Mouse (Mus musculus): ENCODE data around the gene Pitpnm1. TPM values are rescaled to one million over a fixed set of nuclear protein-coding genes. Genes with fewer than 3 reads are reported as not detected.
"Not testable (repeated sequence)": the region's sequence is repeated elsewhere in the genome, so short reads cannot be mapped to it uniquely, and the experiment has no call there.

Pitpnm1 gene
- total RNA-seq (2015; ENCODE audit: low replicate concordance) (56.6 and 67.1 TPM in 2 replicates), total RNA-seq (2017; ENCODE audit: low replicate concordance) (33.9 and 60.9 TPM in 2 replicates)

- ATAC-seq (replicated peaks; ENCODE audit: low FRiP score, poor library complexity, severe bottlenecking): peak; percentile 27
These were observed at the start of gene Pitpnm1 for GRCm38 (mm10) chr19:4099837-4100717. Gene Pitpnm1, plus strand, starts transcription at chr19:4099998.

- no peak for ATAC-seq (replicated peaks; ENCODE audit: low FRiP score, poor library complexity, severe bottlenecking)
These were observed 48.8 kb upstream of the Pitpnm1 start for GRCm38 (mm10) chr19:4051016-4051415.

DNA sequence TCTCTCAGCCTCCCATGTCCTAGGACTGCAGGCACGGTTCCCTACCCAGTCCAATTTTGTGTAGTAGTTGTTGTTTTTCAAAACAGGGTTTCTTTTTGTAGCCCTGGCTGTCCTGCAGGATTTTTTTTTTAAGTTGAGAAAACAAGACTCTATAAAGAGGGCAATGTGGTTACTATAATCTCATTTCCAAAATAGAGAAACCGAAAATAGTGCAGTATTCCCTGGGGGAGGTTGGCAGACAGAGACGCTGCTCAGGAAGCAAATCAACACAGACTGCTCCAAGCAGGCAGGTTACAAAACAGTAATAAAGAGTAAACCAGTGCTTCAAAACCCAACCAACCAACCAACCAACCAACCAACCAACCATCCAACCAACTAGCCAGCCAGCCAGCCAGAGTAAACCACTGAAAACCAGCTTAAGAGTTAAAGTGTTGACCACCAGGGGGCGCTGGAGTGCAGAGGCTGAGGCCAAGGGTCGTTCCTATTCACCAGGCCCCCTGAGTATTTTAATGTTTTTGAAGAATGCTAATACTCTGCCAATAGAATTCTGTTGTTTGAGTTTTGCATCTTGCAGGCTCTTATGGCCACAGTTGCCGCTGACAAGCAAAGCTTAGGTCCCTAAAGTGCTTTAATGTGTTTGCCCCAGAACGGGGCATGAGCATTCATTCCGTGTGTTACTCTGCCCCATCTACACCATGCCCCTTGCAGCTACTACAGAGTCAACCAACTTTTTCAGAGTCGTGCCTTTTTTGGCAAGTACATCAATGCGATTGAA is 47.9 kb upstream of the Pitpnm1 start:
- ATAC-seq (replicated peaks; ENCODE audit: low FRiP score, poor library complexity, severe bottlenecking): no peak

GRCm38 (mm10) chr19:4052516-4053030 is 47.2 kb upstream of the Pitpnm1 start:
- ATAC-seq (replicated peaks; ENCODE audit: low FRiP score, poor library complexity, severe bottlenecking): no peak

DNA sequence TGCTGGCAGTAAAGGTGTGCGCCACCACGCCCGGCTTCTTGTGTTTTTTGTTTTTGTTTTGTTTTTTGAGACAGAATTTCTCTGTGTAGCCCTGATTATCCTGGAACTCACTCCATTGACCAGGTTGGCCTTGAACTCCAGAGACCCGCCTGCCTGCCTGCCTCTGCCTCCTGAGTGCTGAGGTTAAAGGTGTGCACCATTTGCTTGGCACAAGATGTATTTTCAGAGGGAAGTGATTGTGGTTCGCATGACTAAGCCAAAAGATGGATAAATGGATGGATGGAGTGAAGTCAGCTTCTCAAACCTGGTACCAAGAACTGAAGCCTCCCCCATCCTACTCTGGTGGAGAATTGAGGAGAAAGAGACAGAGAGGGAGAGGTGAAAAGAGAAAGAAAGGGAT is 45.2 kb upstream of the Pitpnm1 start:
- ATAC-seq (replicated peaks; ENCODE audit: low FRiP score, poor library complexity, severe bottlenecking): no peak

DNA sequence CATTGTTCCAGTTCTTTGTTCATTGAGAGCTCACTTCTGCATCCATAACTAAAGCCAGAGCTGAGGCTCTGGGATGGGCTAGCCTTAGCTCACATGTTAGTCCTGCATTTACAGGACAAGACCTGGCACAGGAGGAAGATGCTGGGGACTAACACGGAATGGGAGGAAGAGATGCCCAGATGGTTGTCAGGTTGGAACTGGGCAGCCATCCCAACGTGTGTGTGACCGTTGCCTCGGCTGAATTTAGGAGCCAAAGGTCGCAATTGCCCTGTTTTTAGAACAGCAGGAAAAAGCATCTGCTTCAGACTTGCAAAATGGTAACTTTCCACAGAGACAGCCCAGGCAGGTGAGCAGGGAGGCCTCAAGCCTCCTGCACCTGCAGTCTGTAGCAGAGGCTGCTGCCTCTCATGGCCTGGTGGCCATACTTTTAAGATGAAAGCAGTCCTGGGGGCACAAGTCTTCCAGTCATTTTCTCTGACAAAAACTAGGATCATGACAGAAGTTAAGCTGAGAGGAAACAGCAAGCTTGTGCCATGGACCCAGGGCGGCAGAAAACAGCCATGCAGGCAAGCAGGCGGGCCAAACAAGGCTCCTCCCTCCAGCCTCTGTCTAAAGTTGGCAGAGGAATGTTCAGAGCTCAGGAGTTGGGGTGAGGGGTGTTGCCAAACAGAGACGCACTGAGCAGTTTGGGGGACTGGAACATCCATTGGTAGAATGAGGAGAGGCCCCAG is 44.4 kb upstream of the Pitpnm1 start:
- no peak for ATAC-seq (replicated peaks; ENCODE audit: low FRiP score, poor library complexity, severe bottlenecking)

DNA sequence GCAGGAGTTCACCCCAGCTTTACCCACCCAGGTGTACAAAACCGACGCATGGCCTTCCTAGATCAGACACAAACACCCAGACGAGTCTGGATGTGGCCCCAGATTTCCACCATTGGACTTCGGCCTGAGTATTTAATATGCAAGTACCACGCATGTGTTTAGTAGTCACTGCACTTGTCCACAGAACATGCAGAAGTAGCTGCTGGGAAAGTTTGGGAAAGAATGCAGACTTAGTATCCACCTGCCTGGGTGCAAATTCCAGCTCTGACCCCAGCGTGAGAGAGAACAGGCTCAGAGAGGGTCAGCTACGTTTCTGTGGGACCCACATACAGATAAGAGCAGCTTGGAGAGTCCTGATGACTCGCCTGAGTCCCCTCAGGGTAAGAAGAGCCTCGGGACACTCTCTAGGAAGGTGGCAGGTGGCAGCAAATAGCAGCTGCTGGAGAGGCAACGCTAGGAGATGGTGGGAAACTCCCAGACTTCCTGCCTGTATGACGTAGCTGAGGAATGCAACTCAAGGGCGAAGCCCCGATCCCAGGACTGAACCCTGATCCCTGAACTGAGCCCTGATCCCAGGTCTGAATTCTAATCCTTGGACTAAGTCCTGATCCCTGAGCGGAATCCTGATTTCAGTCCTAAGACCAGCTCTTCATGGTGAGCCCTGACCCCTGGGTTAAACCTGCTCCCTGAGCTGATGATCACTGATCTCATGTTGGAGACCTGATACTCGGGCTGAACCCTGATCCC is 43.7 kb upstream of the Pitpnm1 start:
- ATAC-seq (replicated peaks; ENCODE audit: low FRiP score, poor library complexity, severe bottlenecking): no peak

GRCm38 (mm10) chr19:4056727-4057126 is 43.1 kb upstream of the Pitpnm1 start:
- no peak for ATAC-seq (replicated peaks; ENCODE audit: low FRiP score, poor library complexity, severe bottlenecking)

GRCm38 (mm10) chr19:4057389-4057788 is 42.4 kb upstream of the Pitpnm1 start:
- no peak for ATAC-seq (replicated peaks; ENCODE audit: low FRiP score, poor library complexity, severe bottlenecking)

DNA sequence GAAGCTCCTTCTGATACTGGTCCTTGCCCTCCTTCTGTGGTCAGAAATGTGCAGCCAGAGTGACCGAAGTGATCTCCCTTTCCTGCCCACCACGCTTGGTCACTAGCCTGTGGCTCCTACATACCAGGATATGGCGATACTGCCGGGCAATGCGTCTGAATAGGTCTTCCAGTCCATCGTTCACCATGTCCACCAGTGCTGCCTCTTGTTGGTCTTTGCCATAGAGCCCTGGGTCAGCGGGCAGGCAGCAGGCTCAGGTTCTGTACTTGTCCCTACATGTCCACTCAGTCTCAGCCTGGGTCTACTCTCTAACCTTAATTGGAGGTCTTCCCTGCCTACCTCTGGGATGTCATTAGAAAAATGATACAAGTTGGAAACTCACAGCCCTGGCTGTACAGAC is 41.8 kb upstream of the Pitpnm1 start:
- ATAC-seq (replicated peaks; ENCODE audit: low FRiP score, poor library complexity, severe bottlenecking): no peak

- 0 out of 2 replicates have a peak, but pooled peaks have one; percentile 5 for ATAC-seq (replicated peaks; ENCODE audit: low FRiP score, poor library complexity, severe bottlenecking)
These were observed 41.2 kb upstream of the Pitpnm1 start for GRCm38 (mm10) chr19:4058581-4058980.

GRCm38 (mm10) chr19:4059069-4059740 is 40.6 kb upstream of the Pitpnm1 start, which contains the start of gene Gstp3:
Gene Gstp3, minus strand, starts transcription at chr19:4059569.
- peak; percentile 96 for ATAC-seq (replicated peaks; ENCODE audit: low FRiP score, poor library complexity, severe bottlenecking)

DNA sequence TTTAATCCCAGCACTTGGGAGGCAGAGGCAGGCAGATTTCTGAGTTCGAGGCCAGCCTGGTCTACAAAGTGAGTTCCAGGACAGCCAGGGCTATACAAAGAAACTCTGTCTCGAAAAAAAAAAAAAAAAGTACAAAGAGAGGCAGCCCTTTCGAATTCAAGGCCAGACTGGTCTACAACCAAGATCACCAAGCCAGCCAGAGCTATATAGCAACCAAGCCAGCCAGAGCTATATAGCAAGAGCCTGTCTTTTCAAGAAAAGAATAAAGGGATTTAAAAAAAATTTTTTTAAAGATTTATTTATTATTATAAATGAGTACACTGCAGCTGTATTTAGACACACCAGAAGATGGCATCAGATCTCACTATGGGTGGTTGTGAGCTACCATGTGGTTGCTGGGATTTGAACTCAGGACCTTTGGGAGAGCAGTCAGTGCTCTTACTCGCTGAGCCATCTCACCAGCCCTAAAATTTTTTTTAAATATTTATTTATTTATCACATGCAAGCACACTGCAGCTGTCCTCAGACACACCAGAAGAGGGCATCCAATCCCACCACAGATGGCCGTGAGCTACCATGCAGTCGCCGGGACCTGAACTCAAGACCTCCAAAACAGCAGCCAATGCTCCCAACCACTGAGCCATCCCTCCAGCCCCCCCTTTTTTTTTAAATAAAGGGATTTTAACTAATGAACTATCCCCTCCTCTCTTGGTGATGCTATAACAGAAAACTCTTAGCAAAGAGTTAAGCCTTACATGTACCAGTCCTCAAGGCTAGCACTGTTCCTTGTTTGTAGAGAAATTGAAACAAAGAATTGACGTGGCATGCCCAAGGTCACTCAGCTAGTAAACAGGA is 39.5 kb upstream of the Pitpnm1 start:
- not testable (repeated sequence) for ATAC-seq (replicated peaks; ENCODE audit: low FRiP score, poor library complexity, severe bottlenecking)

- no peak for ATAC-seq (replicated peaks; ENCODE audit: low FRiP score, poor library complexity, severe bottlenecking)
These were observed 38.8 kb upstream of the Pitpnm1 start for GRCm38 (mm10) chr19:4060899-4061465.

GRCm38 (mm10) chr19:4063357-4063756 is 36.4 kb upstream of the Pitpnm1 start:
- ATAC-seq (replicated peaks; ENCODE audit: low FRiP score, poor library complexity, severe bottlenecking): not testable (repeated sequence)

- ATAC-seq (replicated peaks; ENCODE audit: low FRiP score, poor library complexity, severe bottlenecking): not testable (repeated sequence)
These were observed 35.3 kb upstream of the Pitpnm1 start for GRCm38 (mm10) chr19:4064501-4064900.

DNA sequence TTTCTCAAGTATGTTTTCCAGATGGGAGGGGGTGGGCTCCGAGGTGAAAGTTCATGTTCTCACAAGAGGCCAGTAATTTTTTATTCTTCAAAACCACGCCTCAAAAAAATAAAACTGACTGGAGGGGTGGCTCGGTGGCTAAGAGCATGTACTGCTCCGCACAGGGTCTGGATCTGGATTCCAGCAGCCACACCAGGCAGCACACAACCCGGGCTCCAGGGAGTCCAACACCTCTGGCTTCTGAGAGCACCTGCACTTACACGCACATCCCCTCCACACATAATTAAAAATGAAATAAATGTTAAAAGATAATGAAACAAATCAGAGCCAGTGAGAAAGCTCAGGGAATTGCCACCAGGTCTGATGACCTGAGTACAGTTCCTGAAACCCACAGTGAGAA is 33.5 kb upstream of the Pitpnm1 start:
- no peak for ATAC-seq (replicated peaks; ENCODE audit: low FRiP score, poor library complexity, severe bottlenecking)

All from erythroid progenitor cell, adult 5-6 weeks (primary cell).